Mouse (Mus musculus) lung, embryonic 15.5 days (tissue): ENCODE measurements around the gene Actr3b. TPM values are rescaled to one million over a fixed set of nuclear protein-coding genes. Genes with fewer than 3 reads are reported as not detected.
"Not testable (repeated sequence)": the region's sequence is repeated elsewhere in the genome, so short reads cannot be mapped to it uniquely, and the experiment has no call there.

Experiments
- ATAC-seq: fragments of 200-750 bp; cut with Nextera tagmentation; 2 replicates; pipeline ENCODE4 v1.8.0; 2017; ENCODE audit warnings: moderate number of reproducible peaks, borderline replicate concordance; ENCODE audit not compliant: low FRiP score, low TSS enrichment; ENCODE audit errors: extremely low read depth
- H3K27ac ChIP-seq: fragments of 300-500 bp; sonication (generic); 2 replicates; pipeline ENCODE4 v1.5.1; 2015; ENCODE audit warnings: moderate library complexity, mild to moderate bottlenecking, inconsistent platforms
- H3K27me3 ChIP-seq: fragments of 300-500 bp; sonication (generic); 2 replicates; pipeline ENCODE4 v1.6.1; 2015; ENCODE audit warnings: inconsistent platforms
- H3K36me3 ChIP-seq: fragments of 300-500 bp; sonication (generic); 2 replicates; pipeline ENCODE4 v1.6.1; 2015; ENCODE audit warnings: inconsistent platforms
- H3K4me1 ChIP-seq: fragments of 300-500 bp; sonication (generic); 2 replicates; pipeline ENCODE4 v1.6.1; 2015; ENCODE audit warnings: inconsistent platforms
- H3K4me2 ChIP-seq: fragments of 300-500 bp; sonication (generic); 2 replicates; pipeline ENCODE4 v1.6.1; 2015; ENCODE audit warnings: inconsistent platforms, mild to moderate bottlenecking, moderate library complexity
- H3K4me3 ChIP-seq: fragments of 300-500 bp; sonication (generic); 2 replicates; pipeline ENCODE4 v1.5.1; 2015; ENCODE audit warnings: mild to moderate bottlenecking, inconsistent platforms
- H3K9ac ChIP-seq: fragments of 300-500 bp; sonication (generic); 2 replicates; pipeline ENCODE4 v1.6.1; 2015; ENCODE audit warnings: inconsistent platforms
- H3K9me3 ChIP-seq: fragments of 300-500 bp; sonication (generic); 2 replicates; pipeline ENCODE4 v1.6.1; 2016; ENCODE audit warnings: inconsistent platforms
- WGBS: fragments of 180-500 bp; shearing (Covaris S2); methylation state at CpG from one replicate; pipeline ENCODE4 v1.1.7; 2015; 5-methylcytosine and 5-hydroxymethylcytosine counted together
- polyA plus RNA-seq: library from polyadenylated mRNA; unstranded; fragments of >200 nt; fragmentation: Nextera tagmentation; extraction: Ambion mirVana; gene quantifications from 2 replicates; pipeline ENCODE4 v1.2.1, GENCODE M21; 2015

The Actr3b gene
- 2.8 and 3.2 TPM in 2 replicates for polyA plus RNA-seq

- no peaks in the 10 kb centered on the region for H3K9me3 ChIP-seq
- no peaks in the 10 kb centered on the region for H3K36me3 ChIP-seq
- peaks cover 8% of the 10 kb centered on the region for H3K4me1 ChIP-seq
- peak within 1 kb of the TSS; percentile 99 for H3K4me2 ChIP-seq
- H3K27me3 ChIP-seq: peaks cover 3% of the 10 kb centered on the region; the same call in 1 of the 2 replicates
- 1% methylated on average over 45 of the region's 45 CpGs for WGBS
- peak; percentile 95 for ATAC-seq
- H3K9ac ChIP-seq: peak within 1 kb of the TSS; percentile 54
- no peak within 1 kb of the TSS for H3K27ac ChIP-seq
- peak within 1 kb of the TSS; percentile 60 for H3K4me3 ChIP-seq
Observed at GRCm38 (mm10) chr5:25759460-25760409, at the start of gene Actr3b. Actr3b (plus strand) TSS chr5:25759997.

- H3K4me3 ChIP-seq, ATAC-seq, H3K36me3 ChIP-seq, H3K9me3 ChIP-seq, H3K27ac ChIP-seq, H3K9ac ChIP-seq, H3K4me2 ChIP-seq, H3K27me3 ChIP-seq, H3K4me1 ChIP-seq: not testable (repeated sequence)
- 87% methylated on average over 4 of the region's 4 CpGs for WGBS
Observed at GRCm38 (mm10) chr5:25713001-25713706, 46.6 kb upstream of the Actr3b start.

GRCm38 (mm10) chr5:25719390-25719789 is 40.4 kb upstream of the Actr3b start:
- ATAC-seq: no peak
- WGBS: 82% methylated on average over 4 of the region's 4 CpGs
- no peaks in the 10 kb centered on the region for H3K4me1 ChIP-seq

GRCm38 (mm10) chr5:25723016-25723415 is 36.8 kb upstream of the Actr3b start:
- H3K27ac ChIP-seq: no peak overlapping the region
- no peak overlapping the region for H3K9ac ChIP-seq
- H3K4me2 ChIP-seq: no peak overlapping the region
- no peaks in the 10 kb centered on the region for H3K36me3 ChIP-seq
- no peaks in the 10 kb centered on the region for H3K27me3 ChIP-seq
- no peaks in the 10 kb centered on the region for H3K9me3 ChIP-seq
- 65% methylated on average over 2 of the region's 2 CpGs for WGBS
- H3K4me3 ChIP-seq: no peak overlapping the region
- H3K4me1 ChIP-seq: no peaks in the 10 kb centered on the region
- no peak for ATAC-seq

More at GRCm38 (mm10) chr5:25719390-25719789, 40.4 kb upstream of the Actr3b start:
- H3K9me3 ChIP-seq: no peaks in the 10 kb centered on the region
- no peaks in the 10 kb centered on the region for H3K27me3 ChIP-seq
- no peak overlapping the region for H3K4me2 ChIP-seq
- H3K36me3 ChIP-seq: no peaks in the 10 kb centered on the region
- H3K4me3 ChIP-seq: no peak overlapping the region
- H3K27ac ChIP-seq: no peak overlapping the region
- H3K9ac ChIP-seq: no peak overlapping the region

GRCm38 (mm10) chr5:25724134-25724675 is 35.6 kb upstream of the Actr3b start:
- Histone ChIP-seq H3K4me3 (no peak overlapping the region), H3K4me2 (no peak overlapping the region), H3K27me3 (no peaks in the 10 kb centered on the region), H3K36me3 (no peaks in the 10 kb centered on the region), H3K4me1 (no peaks in the 10 kb centered on the region), H3K9ac (no peak overlapping the region), H3K27ac (no peak overlapping the region), H3K9me3 (no peaks in the 10 kb centered on the region)
- no peak for ATAC-seq
- 42% methylated on average over 1 of the region's 1 CpGs for WGBS

- no peak overlapping the region for H3K27ac ChIP-seq
- ATAC-seq: no peak
- no peaks in the 10 kb centered on the region for H3K4me1 ChIP-seq
- WGBS: 8% methylated on average over 1 of the region's 1 CpGs
- H3K9ac ChIP-seq: no peak overlapping the region
- H3K9me3 ChIP-seq: no peaks in the 10 kb centered on the region
- no peaks in the 10 kb centered on the region for H3K27me3 ChIP-seq
- no peaks in the 10 kb centered on the region for H3K36me3 ChIP-seq
- no peak overlapping the region for H3K4me2 ChIP-seq
- no peak overlapping the region for H3K4me3 ChIP-seq
Observed at GRCm38 (mm10) chr5:25734318-25734717, 25.5 kb upstream of the Actr3b start.

- no peak overlapping the region for H3K9ac ChIP-seq
- H3K4me1 ChIP-seq: no peaks in the 10 kb centered on the region
- no peak overlapping the region for H3K4me3 ChIP-seq
- no peaks in the 10 kb centered on the region for H3K9me3 ChIP-seq
- no peaks in the 10 kb centered on the region for H3K36me3 ChIP-seq
- H3K4me2 ChIP-seq: no peak overlapping the region
- H3K27me3 ChIP-seq: no peaks in the 10 kb centered on the region
- 75% methylated on average over 2 of the region's 2 CpGs for WGBS
- ATAC-seq: no peak
- no peak overlapping the region for H3K27ac ChIP-seq
Observed at GRCm38 (mm10) chr5:25735861-25736260, 23.9 kb upstream of the Actr3b start.

- Histone ChIP-seq H3K4me1 (no peaks in the 10 kb centered on the region), H3K4me3 (no peak overlapping the region), H3K9me3 (no peaks in the 10 kb centered on the region), H3K27me3 (no peaks in the 10 kb centered on the region), H3K36me3 (no peaks in the 10 kb centered on the region), H3K27ac (no peak overlapping the region), H3K9ac (no peak overlapping the region), H3K4me2 (no peak overlapping the region)
- no peak for ATAC-seq
- WGBS: 56% methylated on average over 3 of the region's 3 CpGs
Observed at GRCm38 (mm10) chr5:25738448-25738847, 21.3 kb upstream of the Actr3b start.

GRCm38 (mm10) chr5:25738902-25739301 is 20.9 kb upstream of the Actr3b start:
- H3K27ac ChIP-seq, H3K9ac ChIP-seq, H3K4me1 ChIP-seq, H3K4me2 ChIP-seq, H3K9me3 ChIP-seq, ATAC-seq, H3K27me3 ChIP-seq, H3K36me3 ChIP-seq, H3K4me3 ChIP-seq: not testable (repeated sequence)
- 80% methylated on average over 1 of the region's 1 CpGs for WGBS

GRCm38 (mm10) chr5:25747904-25748303 is 11.9 kb upstream of the Actr3b start:
- Histone ChIP-seq H3K4me1 (no peaks in the 10 kb centered on the region), H3K27me3 (no peaks in the 10 kb centered on the region), H3K4me2 (no peak overlapping the region), H3K9me3 (no peaks in the 10 kb centered on the region), H3K9ac (no peak overlapping the region), H3K4me3 (no peak overlapping the region), H3K27ac (no peak overlapping the region), H3K36me3 (no peaks in the 10 kb centered on the region)
- no peak for ATAC-seq

GRCm38 (mm10) chr5:25748613-25749012 is 11.2 kb upstream of the Actr3b start:
- WGBS: 61% methylated on average over 3 of the region's 3 CpGs
- H3K9ac ChIP-seq: no peak overlapping the region

GRCm38 (mm10) chr5:25751552-25751951 is 8.2 kb upstream of the Actr3b start:
- Histone ChIP-seq H3K4me1 (peaks cover 11% of the 10 kb centered on the region), H3K4me3 (no peak overlapping the region), H3K4me2 (no peak overlapping the region), H3K9me3 (no peaks in the 10 kb centered on the region), H3K9ac (no peak overlapping the region), H3K27ac (no peak overlapping the region), H3K36me3 (no peaks in the 10 kb centered on the region), H3K27me3 (no peaks in the 10 kb centered on the region)
- ATAC-seq: no peak

More at GRCm38 (mm10) chr5:25748613-25749012, 11.2 kb upstream of the Actr3b start:
- Histone ChIP-seq H3K27ac (no peak overlapping the region), H3K36me3 (no peaks in the 10 kb centered on the region), H3K4me3 (no peak overlapping the region), H3K4me1 (0 out of 2 replicates have a peak, but pooled peaks cover 2% of the 10 kb centered on the region), H3K27me3 (no peaks in the 10 kb centered on the region), H3K4me2 (no peak overlapping the region), H3K9me3 (no peaks in the 10 kb centered on the region)
- ATAC-seq: no peak
